Mouse (Mus musculus) lung, embryonic 16.5 days (tissue): Measurements from ENCODE around the gene Nlrp4a. TPM values are rescaled to one million over a fixed set of nuclear protein-coding genes. Genes with fewer than 3 reads are reported as not detected.
"Not testable (repeated sequence)": the region's sequence is repeated elsewhere in the genome, so short reads cannot be mapped to it uniquely, and the experiment has no call there.

Experiments used
- ATAC-seq: fragments of 200-750 bp; cut with Nextera tagmentation; 2 replicates; pipeline ENCODE4 v1.8.0; 2017; ENCODE audit warnings: low read depth, mild to moderate bottlenecking, moderate library complexity
- H3K27ac ChIP-seq: fragments of 300-500 bp; sonication (generic); 2 replicates; pipeline ENCODE4 v1.5.1; 2014; ENCODE audit warnings: mild to moderate bottlenecking, control low read depth, low read length
- H3K27me3 ChIP-seq: fragments of 300-500 bp; sonication (generic); 2 replicates; pipeline ENCODE4 v1.6.1; 2014; ENCODE audit warnings: low read depth, low read length, mixed read lengths; ENCODE audit not compliant: control insufficient read depth, insufficient read depth
- H3K36me3 ChIP-seq: fragments of 300-500 bp; sonication (generic); 2 replicates; pipeline ENCODE4 v1.6.1; 2014; ENCODE audit warnings: low read length; ENCODE audit not compliant: control insufficient read depth, insufficient read depth
- H3K4me1 ChIP-seq: fragments of 300-500 bp; sonication (generic); replicated peaks from 2 replicates; pipeline ENCODE4 v1.6.1; 2014; ENCODE audit warnings: low read length, mixed read lengths; ENCODE audit not compliant: control insufficient read depth, insufficient read depth
- H3K4me2 ChIP-seq: fragments of 300-500 bp; sonication (generic); 2 replicates; pipeline ENCODE4 v1.6.1; 2014; ENCODE audit warnings: low read depth, low read length, control low read depth
- H3K4me3 ChIP-seq: fragments of 300-500 bp; sonication (generic); 2 replicates; pipeline ENCODE4 v1.5.1; 2014; ENCODE audit warnings: mild to moderate bottlenecking, low read length, control low read depth
- H3K9ac ChIP-seq: fragments of 300-500 bp; sonication (generic); 2 replicates; pipeline ENCODE4 v1.6.1; 2014; ENCODE audit warnings: low read length, control low read depth
- H3K9me3 ChIP-seq: fragments of 300-500 bp; sonication (generic); 2 replicates; pipeline ENCODE4 v1.6.1; 2016; ENCODE audit warnings: low read length; ENCODE audit not compliant: control insufficient read depth
- WGBS: fragments of 180-500 bp; shearing (Covaris S2); extraction: QIAGEN DNeasy Blood & Tissue Kit; methylation state at CpG from one replicate; pipeline ENCODE4 v1.1.7; 2014; 5-methylcytosine and 5-hydroxymethylcytosine counted together
- polyA plus RNA-seq: library from polyadenylated mRNA; unstranded; fragments of >200 nt; fragmentation: Nextera tagmentation; extraction: Ambion mirVana; gene quantifications from 2 replicates; pipeline ENCODE4 v1.2.1, GENCODE M21; 2015

Gene Nlrp4a
- polyA plus RNA-seq = not detected in 2 replicates

- H3K9ac ChIP-seq = no peak within 1 kb of the TSS
- 75% methylated on average over 5 of the region's 5 CpGs for WGBS
- H3K4me3 ChIP-seq = no peak within 1 kb of the TSS
- no peaks in the 10 kb centered on the region for H3K4me1 ChIP-seq
- no peak within 1 kb of the TSS for H3K4me2 ChIP-seq
- 0 out of 2 replicates have a peak, but pooled peaks cover 4% of the 10 kb centered on the region for H3K9me3 ChIP-seq
- H3K27me3 ChIP-seq = no peaks in the 10 kb centered on the region
- no peak within 1 kb of the TSS for H3K27ac ChIP-seq
- no peaks in the 10 kb centered on the region for H3K36me3 ChIP-seq
- no peak for ATAC-seq
Measured at GRCm38 (mm10) chr7:26434813-26435212, at the start of gene Nlrp4a. TSS of gene Nlrp4a (plus strand) at chr7:26435113.

- H3K4me2 ChIP-seq, H3K27me3 ChIP-seq, H3K36me3 ChIP-seq, H3K27ac ChIP-seq, H3K4me1 ChIP-seq, H3K9ac ChIP-seq, ATAC-seq, H3K9me3 ChIP-seq, H3K4me3 ChIP-seq: not testable (repeated sequence)
- 77% methylated on average over 5 of the region's 5 CpGs for WGBS
Measured at GRCm38 (mm10) chr7:26386691-26387090, 48.2 kb upstream of the Nlrp4a start.

GRCm38 (mm10) chr7:26391137-26391536 is 43.8 kb upstream of the Nlrp4a start:
- not testable (repeated sequence) for H3K9ac ChIP-seq, H3K27me3 ChIP-seq, H3K4me3 ChIP-seq, H3K4me1 ChIP-seq, H3K36me3 ChIP-seq, H3K27ac ChIP-seq, H3K4me2 ChIP-seq, H3K9me3 ChIP-seq, ATAC-seq
- 64% methylated on average over 2 of the region's 2 CpGs for WGBS

- H3K4me1 ChIP-seq = not testable (repeated sequence)
- WGBS = 81% methylated on average over 6 of the region's 6 CpGs
Measured at GRCm38 (mm10) chr7:26391811-26392210, 43.1 kb upstream of the Nlrp4a start.

GRCm38 (mm10) chr7:26403600-26403999 is 31.3 kb upstream of the Nlrp4a start, which contains the start of gene Nlrp9c:
TSS of gene Nlrp9c (minus strand) at chr7:26403700.
- 56% methylated on average over 2 of the region's 2 CpGs for WGBS
- H3K4me1 ChIP-seq, H3K4me3 ChIP-seq, H3K9me3 ChIP-seq, H3K36me3 ChIP-seq, H3K27ac ChIP-seq, H3K27me3 ChIP-seq, ATAC-seq, H3K9ac ChIP-seq, H3K4me2 ChIP-seq: not testable (repeated sequence)

More at GRCm38 (mm10) chr7:26391811-26392210, 43.1 kb upstream of the Nlrp4a start:
- H3K4me3 ChIP-seq, ATAC-seq, H3K9me3 ChIP-seq, H3K4me2 ChIP-seq, H3K27me3 ChIP-seq, H3K27ac ChIP-seq, H3K9ac ChIP-seq, H3K36me3 ChIP-seq: not testable (repeated sequence)

DNA sequence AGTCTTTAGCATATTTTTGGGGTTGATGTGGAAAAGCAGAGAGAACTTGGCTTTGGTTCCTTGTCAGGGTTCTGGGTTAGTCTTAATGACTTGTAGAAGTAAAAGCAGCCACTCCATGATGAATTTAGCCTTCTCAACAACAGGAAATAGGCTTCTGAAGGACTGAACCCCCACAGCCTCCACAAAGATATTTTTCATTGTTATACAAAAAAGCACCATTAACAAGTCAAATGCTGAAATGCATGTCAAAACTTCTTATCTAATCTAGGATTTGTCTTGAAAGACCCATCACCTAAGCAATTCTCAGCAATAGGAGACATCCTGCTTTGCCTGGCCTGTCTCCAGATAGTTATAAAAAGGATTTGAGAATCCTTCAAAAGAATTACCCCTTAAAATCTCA is 41.8 kb downstream of the Nlrp4a start:
- Histone ChIP-seq H3K9me3 (peaks cover 2% of the 10 kb centered on the region; the same call in 1 of the 2 replicates), H3K4me1 (no peaks in the 10 kb centered on the region), H3K4me2 (no peak overlapping the region), H3K4me3 (no peak overlapping the region), H3K27ac (no peak overlapping the region), H3K27me3 (no peaks in the 10 kb centered on the region), H3K36me3 (no peaks in the 10 kb centered on the region), H3K9ac (no peak overlapping the region)
- ATAC-seq = no peak

- not testable (repeated sequence) for H3K9me3 ChIP-seq, H3K4me2 ChIP-seq, ATAC-seq, H3K36me3 ChIP-seq, H3K27me3 ChIP-seq, H3K9ac ChIP-seq, H3K4me1 ChIP-seq, H3K4me3 ChIP-seq, H3K27ac ChIP-seq
- WGBS = 77% methylated on average over 18 of the region's 18 CpGs
Measured at GRCm38 (mm10) chr7:26489514-26489913, 54.6 kb downstream of the Nlrp4a start.

Other genes starting within 250 kb of the Nlrp4a start
- not detected in 2 replicates for gene Vmn1r184, start 174.8 kb upstream of the Nlrp4a start, polyA plus RNA-seq
- not detected in 2 replicates for gene Cyp2a4, start 127.9 kb upstream of the Nlrp4a start, polyA plus RNA-seq
- not detected in 2 replicates for gene Nlrp9c, start 31.4 kb upstream of the Nlrp4a start, polyA plus RNA-seq
- gene Nlrp9a, start 99.9 kb downstream of the Nlrp4a start, polyA plus RNA-seq = not detected in 2 replicates
- gene Vmn1r185, start 183.4 kb downstream of the Nlrp4a start, polyA plus RNA-seq = not detected in 2 replicates